Mouse (Mus musculus) hindbrain, embryonic 10.5 days (tissue): ENCODE measurements around the gene Zfp536. TPM values are rescaled to one million over a fixed set of nuclear protein-coding genes. Genes with fewer than 3 reads are reported as not detected.

Source experiments
- DNase-seq: peaks from one replicate; pipeline ENCODE4 v3.0.0-alpha.2; 2017; ENCODE audit warnings: low spot score
- H3K27ac ChIP-seq: fragments of 300-500 bp; sonication (generic); 2 replicates; pipeline ENCODE4 v1.5.1; 2016; ENCODE audit warnings: mild to moderate bottlenecking, moderate library complexity
- H3K27me3 ChIP-seq: fragments of 300-500 bp; sonication (generic); 2 replicates; pipeline ENCODE4 v1.6.1; 2016; ENCODE audit warnings: mild to moderate bottlenecking; ENCODE audit not compliant: poor library complexity, insufficient read depth, severe bottlenecking
- H3K36me3 ChIP-seq: fragments of 300-500 bp; sonication (generic); 2 replicates; pipeline ENCODE4 v1.6.1; 2016; ENCODE audit warnings: mild to moderate bottlenecking, moderate library complexity
- H3K4me1 ChIP-seq: fragments of 300-500 bp; sonication (generic); replicated peaks from 2 replicates; pipeline ENCODE4 v1.6.1; 2016; ENCODE audit warnings: mild to moderate bottlenecking
- H3K4me3 ChIP-seq: fragments of 300-500 bp; sonication (generic); 2 replicates; pipeline ENCODE4 v1.5.1; 2016; ENCODE audit warnings: mild to moderate bottlenecking, moderate library complexity
- H3K9me3 ChIP-seq: fragments of 300-500 bp; sonication (generic); 2 replicates; pipeline ENCODE4 v1.6.1; 2016; ENCODE audit warnings: mild to moderate bottlenecking, moderate library complexity
- WGBS: fragments of 180-500 bp; shearing (Covaris S2); methylation state at CpG from one replicate; pipeline ENCODE4 v1.1.7; 2016; 5-methylcytosine and 5-hydroxymethylcytosine counted together
- polyA plus RNA-seq: library from polyadenylated mRNA; unstranded; fragments of >200 nt; fragmentation: Nextera tagmentation; extraction: Ambion mirVana; gene quantifications from 2 replicates; pipeline ENCODE4 v1.2.1, GENCODE M21; 2016

Zfp536 gene
- polyA plus RNA-seq, 1 experiment from 2014 or later: 40.7 TPM

GRCm38 (mm10) chr7:37772376-37773311 is 797 bp downstream of the Zfp536 start:
- peaks cover 53% of the 10 kb centered on the region for H3K27me3 ChIP-seq
- no peaks in the 10 kb centered on the region for H3K36me3 ChIP-seq
- H3K9me3 ChIP-seq: no peaks in the 10 kb centered on the region
- peak overlapping the region; percentile 80 for H3K4me3 ChIP-seq
- peak overlapping the region; percentile 97 for H3K27ac ChIP-seq
- WGBS: under 1% methylated on average over 46 of the region's 46 CpGs
- H3K4me1 ChIP-seq: peaks cover 35% of the 10 kb centered on the region
- DNase-seq: peak; percentile 75

GRCm38 (mm10) chr7:37771491-37772375 is 1.7 kb downstream of the Zfp536 start:
- Histone ChIP-seq H3K27me3 (peaks cover 56% of the 10 kb centered on the region), H3K9me3 (no peaks in the 10 kb centered on the region), H3K4me3 (peak overlapping the region; percentile 80), H3K36me3 (no peaks in the 10 kb centered on the region), H3K4me1 (peaks cover 42% of the 10 kb centered on the region), H3K27ac (peak overlapping the region; percentile 97)
- DNase-seq: peak; percentile 83
- WGBS: 1% methylated on average over 75 of the region's 75 CpGs

GRCm38 (mm10) chr7:37770400-37771050 is 2.9 kb downstream of the Zfp536 start:
- Histone ChIP-seq H3K27ac (peak overlapping the region; percentile 97), H3K27me3 (peaks cover 47% of the 10 kb centered on the region), H3K4me1 (peaks cover 51% of the 10 kb centered on the region), H3K9me3 (no peaks in the 10 kb centered on the region), H3K36me3 (no peaks in the 10 kb centered on the region), H3K4me3 (peak overlapping the region; percentile 80)
- DNase-seq: peak; percentile 94
- WGBS: under 1% methylated on average over 57 of the region's 57 CpGs

GRCm38 (mm10) chr7:37769526-37770399 is 3.7 kb downstream of the Zfp536 start:
- under 1% methylated on average over 53 of the region's 53 CpGs for WGBS
- Histone ChIP-seq H3K4me1 (peaks cover 49% of the 10 kb centered on the region), H3K27me3 (peaks cover 42% of the 10 kb centered on the region), H3K27ac (peak overlapping the region; percentile 97), H3K9me3 (no peaks in the 10 kb centered on the region), H3K4me3 (peak overlapping the region; percentile 80), H3K36me3 (no peaks in the 10 kb centered on the region)
- peak; percentile 62 for DNase-seq

- DNase-seq: peak; percentile 49
- Histone ChIP-seq H3K27me3 (peaks cover 37% of the 10 kb centered on the region), H3K4me3 (peak overlapping the region; percentile 80), H3K36me3 (no peaks in the 10 kb centered on the region), H3K9me3 (no peaks in the 10 kb centered on the region), H3K27ac (peak overlapping the region; percentile 97), H3K4me1 (peaks cover 45% of the 10 kb centered on the region)
- WGBS: under 1% methylated on average over 28 of the region's 28 CpGs
Measured at GRCm38 (mm10) chr7:37769004-37769403, 4.4 kb downstream of the Zfp536 start.

- H3K9me3 ChIP-seq: no peaks in the 10 kb centered on the region
- 4% methylated on average over 10 of the region's 10 CpGs for WGBS
- H3K36me3 ChIP-seq: no peaks in the 10 kb centered on the region
- H3K27me3 ChIP-seq: peaks cover 33% of the 10 kb centered on the region
- peak overlapping the region; percentile 97 for H3K27ac ChIP-seq
- H3K4me1 ChIP-seq: peaks cover 39% of the 10 kb centered on the region
- DNase-seq: peak; percentile 15
- peak overlapping the region; percentile 80 for H3K4me3 ChIP-seq
Measured at GRCm38 (mm10) chr7:37768310-37768940, 5.0 kb downstream of the Zfp536 start.

- Histone ChIP-seq H3K9me3 (no peaks in the 10 kb centered on the region), H3K4me3 (no peak overlapping the region), H3K27ac (no peak overlapping the region), H3K36me3 (peaks cover 36% of the 10 kb centered on the region), H3K27me3 (no peaks in the 10 kb centered on the region), H3K4me1 (peaks cover 28% of the 10 kb centered on the region)
- WGBS: 91% methylated on average over 5 of the region's 5 CpGs
- no peak for DNase-seq
Measured at GRCm38 (mm10) chr7:37758886-37759285, 14.6 kb downstream of the Zfp536 start.

GRCm38 (mm10) chr7:37753024-37753423 is 20.4 kb downstream of the Zfp536 start:
- Histone ChIP-seq H3K27ac (0 out of 2 replicates have a peak overlapping the region, but pooled peaks have one; percentile 45), H3K27me3 (no peaks in the 10 kb centered on the region), H3K36me3 (peaks cover 49% of the 10 kb centered on the region), H3K4me1 (peaks cover 8% of the 10 kb centered on the region), H3K4me3 (no peak overlapping the region), H3K9me3 (no peaks in the 10 kb centered on the region)
- 50% methylated on average over 1 of the region's 1 CpGs for WGBS
- DNase-seq: no peak

GRCm38 (mm10) chr7:37746133-37746761 is 27.2 kb downstream of the Zfp536 start:
- Histone ChIP-seq H3K4me3 (no peak overlapping the region), H3K36me3 (peaks cover 28% of the 10 kb centered on the region), H3K27ac (no peak overlapping the region; the same call in 1 of the 2 replicates), H3K27me3 (no peaks in the 10 kb centered on the region), H3K9me3 (no peaks in the 10 kb centered on the region), H3K4me1 (peaks cover 45% of the 10 kb centered on the region)
- 48% methylated on average over 13 of the region's 13 CpGs for WGBS
- no peak for DNase-seq

GRCm38 (mm10) chr7:37743350-37743749 is 30.1 kb downstream of the Zfp536 start:
- peaks cover 4% of the 10 kb centered on the region; the same call in 1 of the 2 replicates for H3K9me3 ChIP-seq
- H3K36me3 ChIP-seq: peaks cover 21% of the 10 kb centered on the region
- H3K4me1 ChIP-seq: peaks cover 64% of the 10 kb centered on the region
- no peak overlapping the region for H3K4me3 ChIP-seq
- no peak for DNase-seq
- H3K27me3 ChIP-seq: peaks cover 3% of the 10 kb centered on the region
- 79% methylated on average over 8 of the region's 8 CpGs for WGBS
- no peak overlapping the region for H3K27ac ChIP-seq

GRCm38 (mm10) chr7:37737191-37737590 is 36.2 kb downstream of the Zfp536 start:
- DNase-seq: no peak
- WGBS: 41% methylated on average over 8 of the region's 8 CpGs
- peak overlapping the region; percentile 66 for H3K27ac ChIP-seq
- H3K4me1 ChIP-seq: peaks cover 89% of the 10 kb centered on the region
- peaks cover 3% of the 10 kb centered on the region for H3K27me3 ChIP-seq
- peaks cover 17% of the 10 kb centered on the region for H3K36me3 ChIP-seq
- no peak overlapping the region; the same call in 1 of the 2 replicates for H3K4me3 ChIP-seq
- peaks cover 4% of the 10 kb centered on the region; the same call in 1 of the 2 replicates for H3K9me3 ChIP-seq
